Mouse (Mus musculus): Measurements from ENCODE around the gene Gpc6.

GRCm38 (mm10) chr14:117410511-117410910, 485.4 kb downstream of the Gpc6 start:
- no peak for TF ChIP-seq CTCF (IDR thresholded peaks at IDR 0.05; ENCODE audit: extremely low read depth, insufficient read depth, low read length)
- no peak for TF ChIP-seq POLR2A (IDR thresholded peaks at IDR 0.05; ENCODE audit: extremely low read depth, insufficient read depth, low read length)

All from cortical plate, adult 2 months (tissue).